Mouse (Mus musculus): ENCODE measurements around the gene Malsu1.

DNA sequence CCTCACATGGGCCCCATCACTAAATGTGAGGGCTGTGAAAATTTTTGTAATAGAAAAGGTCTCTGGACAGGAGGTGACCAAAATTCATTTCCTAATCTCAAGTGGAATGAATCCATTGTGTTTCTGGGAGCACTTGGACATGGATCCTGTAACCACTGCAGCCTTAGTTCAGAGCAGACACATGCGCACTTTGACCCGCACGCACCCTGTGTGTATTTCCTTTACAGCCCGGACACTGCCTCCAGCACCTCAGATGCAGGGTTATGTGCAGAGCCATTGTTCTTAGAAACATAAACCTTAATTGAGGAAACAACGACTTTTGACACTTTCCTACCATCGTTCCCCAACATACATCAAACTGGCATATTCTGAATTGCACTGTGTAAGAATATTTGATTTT lies 40.9 kb downstream of the Malsu1 start:
- no peak for TF ChIP-seq POLR2A (IDR thresholded peaks at IDR 0.05; ENCODE audit: low read depth, low read length)
- TF ChIP-seq CTCF (IDR thresholded peaks at IDR 0.05; ENCODE audit: extremely low read depth, insufficient read depth, insufficient read length, insufficient replicate concordance), result no peak
